Mouse (Mus musculus) CD4-positive naive resting alpha-beta T cell, adult 76 days (primary cell): Measurements from ENCODE around the gene Msantd2. TPM values are rescaled to one million over a fixed set of nuclear protein-coding genes. Genes with fewer than 3 reads are reported as not detected.

Experiments used
- total RNA-seq: library from RNA; stranded (reverse); gene quantifications from one replicate; pipeline ENCODE4 v1.2.4, GENCODE M21; 2023

Msantd2 gene
- total RNA-seq = 43.1 TPM

GRCm38 (mm10) chr9:37488611-37489396 is at the start of gene Msantd2:
Gene Msantd2, plus strand, starts transcription at chr9:37489319.

GRCm38 (mm10) chr9:37527396-37528224 is 38.5 kb downstream of the Msantd2 start, which contains the start of gene Esam:
Gene Esam, plus strand, starts transcription at chr9:37528078.

DNA sequence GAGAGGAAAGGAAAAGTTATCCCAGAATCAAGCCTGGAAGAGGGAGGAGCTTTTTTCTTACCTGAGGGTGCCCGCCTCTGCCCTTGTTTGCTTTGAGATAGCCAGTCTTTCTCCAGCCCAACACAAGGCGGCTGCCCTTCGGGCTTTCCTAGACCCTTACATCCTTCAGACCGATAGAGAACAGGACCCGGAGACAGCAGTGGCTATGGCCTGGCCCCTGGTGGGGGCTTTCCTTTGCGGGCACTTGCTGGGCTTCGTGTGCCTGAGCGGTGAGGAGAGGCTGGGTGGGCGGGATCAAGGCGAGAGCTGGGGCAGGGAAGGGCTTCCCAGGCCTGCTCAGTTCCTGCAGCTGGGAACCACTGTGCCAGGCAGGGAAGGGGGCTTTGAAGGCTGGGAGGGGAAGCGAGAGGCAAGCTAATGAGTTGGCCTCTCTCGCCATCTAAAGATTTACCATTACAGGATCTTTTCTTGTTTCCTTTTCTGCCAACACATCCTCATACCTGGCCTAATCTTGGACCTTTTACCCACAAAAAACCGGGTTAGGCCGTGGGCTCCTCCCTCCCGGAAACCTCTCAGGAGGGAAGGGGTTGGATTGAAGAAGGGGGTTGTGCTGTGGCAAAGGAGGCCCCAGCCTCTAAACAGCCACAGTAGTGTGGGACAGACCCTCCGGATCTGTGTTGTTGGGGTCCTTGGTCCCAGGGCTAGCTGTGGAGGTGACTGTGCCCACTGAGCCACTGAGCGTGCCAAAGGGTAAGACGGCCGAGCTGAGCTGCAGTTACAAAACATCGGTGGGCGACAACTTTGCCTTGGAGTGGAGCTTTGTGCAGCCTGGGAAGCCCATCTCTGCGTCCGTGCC is 50.3 kb downstream of the Msantd2 start, which contains the start of gene Vsig2:
Gene Vsig2, plus strand, starts transcription at position 86 of the 856 bp plus-strand sequence.

DNA sequence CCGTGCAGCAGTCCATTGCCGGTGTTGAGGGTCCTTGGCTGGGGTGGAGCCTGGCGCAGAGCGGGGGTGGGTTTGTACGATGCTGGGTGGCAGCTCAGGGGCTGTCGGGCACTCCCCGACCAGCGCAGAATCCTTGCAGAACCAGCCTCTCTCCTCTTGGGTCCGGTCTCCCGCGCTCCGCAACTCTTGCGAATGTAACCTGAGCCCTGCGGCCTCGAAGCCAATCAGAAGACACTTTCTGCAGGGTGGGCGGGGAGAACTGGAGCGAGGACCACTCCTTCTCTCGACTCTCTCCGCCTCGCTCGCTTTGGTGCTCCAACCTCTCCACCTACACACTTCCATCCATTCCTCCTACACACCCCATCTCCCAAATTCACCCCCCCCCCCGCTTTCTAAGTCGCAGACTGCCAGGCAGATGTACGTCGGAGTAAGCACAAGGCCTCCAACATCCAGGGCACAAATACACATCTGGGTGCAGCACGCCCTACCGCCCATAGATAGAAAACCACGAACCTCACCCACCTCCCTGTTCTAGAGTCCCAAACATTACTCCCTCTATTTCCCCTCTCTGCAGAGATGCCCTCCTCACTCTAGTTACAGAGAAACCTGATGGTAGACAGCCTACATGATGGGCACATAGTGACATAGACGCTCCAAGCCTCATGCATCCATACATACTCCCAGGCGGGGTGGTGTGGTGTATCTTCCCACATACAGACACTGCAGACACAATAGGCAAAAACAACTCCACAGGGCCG is 63.6 kb downstream of the Msantd2 start, which contains the start of gene Nrgn:
Gene Nrgn, minus strand, starts transcription at position 369 of the 758 bp plus-strand sequence.

GRCm38 (mm10) chr9:37554838-37555748 is 66.0 kb downstream of the Msantd2 start, which contains the start of gene Siae:
Gene Siae, plus strand, starts transcription at chr9:37555698.

Other genes with a start within 250 kb of the Msantd2 start
- gene Slc37a2, start 233.6 kb upstream of the Msantd2 start, total RNA-seq = 3.9 TPM
- 13.5 TPM for gene Ccdc15, start 140.9 kb upstream of the Msantd2 start, total RNA-seq
- not detected for gene Hepacam, start 122.0 kb upstream of the Msantd2 start, total RNA-seq
- not detected for gene Robo4, start 87.4 kb upstream of the Msantd2 start, total RNA-seq
- not detected for gene Robo3, start 56.1 kb upstream of the Msantd2 start, total RNA-seq
- 0.70 TPM for gene Esam, start 38.8 kb downstream of the Msantd2 start, total RNA-seq
- not detected for gene Vsig2, start 49.9 kb downstream of the Msantd2 start, total RNA-seq
- 4.8 TPM for gene Nrgn, start 63.6 kb downstream of the Msantd2 start, total RNA-seq
- 6.8 TPM for gene Siae, start 66.4 kb downstream of the Msantd2 start, total RNA-seq
- not detected for gene Spa17, start 124.4 kb downstream of the Msantd2 start, total RNA-seq
- 65.6 TPM for gene Tbrg1, start 168.0 kb downstream of the Msantd2 start, total RNA-seq
- not detected for gene Panx3, start 179.9 kb downstream of the Msantd2 start, total RNA-seq
- gene Olfr160, start 226.9 kb downstream of the Msantd2 start, total RNA-seq = not detected